Mouse (Mus musculus) kidney, postnatal 10 days (tissue): Measurements from ENCODE around the gene Cxcl16.
A peak's percentile ranks its signal among the peaks of the same experiment; 100 is the strongest.
"Not testable (repeated sequence)": the region's sequence is repeated elsewhere in the genome, so short reads cannot be mapped to it uniquely, and the experiment has no call there.

Source experiments
- DNase-seq: peaks from one replicate; pipeline ENCODE4 v3.0.0; 2021; ENCODE audit warnings: mixed read lengths

Gene Cxcl16

DNA sequence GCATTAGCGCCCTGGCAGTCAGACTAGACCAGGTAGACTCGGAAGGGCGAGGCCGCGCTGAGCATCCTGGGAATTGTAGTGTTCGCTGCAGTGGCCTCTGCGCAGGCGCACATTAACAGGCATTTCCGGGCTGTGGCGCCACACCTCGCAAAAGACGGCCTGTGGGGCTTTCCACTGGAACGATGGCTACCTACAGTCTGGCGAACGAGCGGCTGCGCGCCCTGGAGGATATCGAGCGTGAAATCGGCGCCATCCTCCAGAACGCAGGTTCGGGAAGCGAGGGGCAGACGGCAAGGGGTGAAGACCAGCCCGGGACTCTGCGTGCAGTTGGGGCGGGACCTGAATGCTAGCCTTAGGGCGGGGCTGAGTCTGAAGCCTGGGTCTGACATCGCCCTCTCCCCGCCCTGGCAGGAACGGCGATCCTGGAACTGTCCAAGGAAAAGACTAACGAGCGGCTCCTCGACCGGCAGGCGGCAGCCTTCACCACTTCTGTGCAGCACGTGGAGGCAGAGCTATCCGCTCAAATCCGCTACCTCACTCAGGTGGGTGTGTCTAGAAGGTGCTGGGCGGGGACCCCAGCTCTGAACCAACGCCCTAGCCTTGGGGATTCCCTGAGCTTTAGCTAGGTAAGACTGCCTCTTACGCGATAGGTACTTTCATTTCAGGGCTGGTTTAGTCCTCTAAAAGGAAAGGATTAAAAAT lies 7.8 kb downstream of the Cxcl16 start, which contains the start of gene Med11:
TSS of gene Med11 (plus strand) at position 123 of the 702 bp plus-strand sequence.
- peak; percentile 99 for DNase-seq

GRCm38 (mm10) chr11:70450926-70451325 lies 8.9 kb downstream of the Cxcl16 start:
- no peak for DNase-seq

- no peak for DNase-seq
These were observed 12.4 kb downstream of the Cxcl16 start for GRCm38 (mm10) chr11:70447373-70447772.

DNA sequence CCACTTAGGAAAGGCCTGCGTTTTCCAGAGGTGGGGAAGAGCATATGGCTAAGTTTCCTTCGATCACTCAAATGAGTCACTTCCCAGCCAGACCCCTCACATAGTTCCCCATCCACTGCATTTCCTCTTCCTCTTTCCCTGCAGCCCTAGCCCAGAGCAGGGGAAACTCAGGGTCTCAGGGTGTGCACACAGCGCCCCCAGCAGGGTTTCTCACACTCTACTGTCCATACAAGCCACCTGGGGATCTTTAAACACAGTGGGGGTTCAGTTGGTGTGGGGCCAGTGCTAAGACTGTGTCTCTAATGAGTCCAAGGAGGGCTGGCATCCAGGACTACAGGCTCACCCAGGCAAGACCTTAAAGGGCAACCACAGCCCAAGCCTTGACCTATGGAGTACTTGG lies 13.0 kb downstream of the Cxcl16 start:
- DNase-seq = no peak

GRCm38 (mm10) chr11:70444667-70445066 lies 15.1 kb downstream of the Cxcl16 start:
- DNase-seq = no peak

DNA sequence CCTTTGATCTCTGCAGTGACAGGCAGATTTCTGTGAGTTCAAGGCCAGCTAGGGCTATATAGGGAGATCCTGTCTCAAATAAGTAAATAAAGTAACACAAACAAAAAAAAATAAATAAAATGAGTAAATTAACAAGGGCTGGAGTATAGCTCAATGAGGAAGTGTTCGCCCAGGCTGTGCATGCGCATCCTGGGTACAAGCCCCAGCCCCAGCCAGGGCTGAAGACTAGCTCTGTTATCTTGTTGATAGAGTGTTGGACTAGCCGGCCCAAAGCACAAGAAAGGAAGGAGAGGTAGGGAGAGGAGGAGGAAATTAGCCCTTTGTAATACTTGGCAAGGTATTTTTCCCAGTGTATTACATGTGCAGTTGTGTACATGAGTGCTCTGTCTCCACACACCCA lies 15.8 kb downstream of the Cxcl16 start:
- no peak for DNase-seq

GRCm38 (mm10) chr11:70441882-70442281 lies 17.9 kb downstream of the Cxcl16 start:
- no peak for DNase-seq

DNA sequence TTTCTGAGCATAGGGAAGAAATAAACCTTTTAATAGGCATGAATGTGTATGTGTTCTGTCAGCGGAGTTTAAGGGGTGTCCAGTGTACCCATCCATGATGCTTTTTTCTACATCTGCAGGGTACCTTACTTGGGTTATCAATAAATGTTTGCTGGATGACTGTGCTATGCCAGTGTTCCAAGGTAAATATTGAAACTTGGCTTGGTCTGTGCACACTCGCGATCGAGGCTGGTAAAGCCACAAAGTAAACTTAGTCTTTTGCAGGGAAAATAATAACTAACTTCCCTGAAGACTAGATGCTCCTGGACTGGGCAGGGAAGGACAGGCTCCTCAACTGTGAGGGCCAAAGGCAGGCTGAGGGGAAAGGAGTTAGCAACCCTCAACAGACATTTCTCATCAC lies 19.1 kb downstream of the Cxcl16 start:
- no peak for DNase-seq

GRCm38 (mm10) chr11:70438728-70439374 lies 20.9 kb downstream of the Cxcl16 start:
- no peak for DNase-seq

DNA sequence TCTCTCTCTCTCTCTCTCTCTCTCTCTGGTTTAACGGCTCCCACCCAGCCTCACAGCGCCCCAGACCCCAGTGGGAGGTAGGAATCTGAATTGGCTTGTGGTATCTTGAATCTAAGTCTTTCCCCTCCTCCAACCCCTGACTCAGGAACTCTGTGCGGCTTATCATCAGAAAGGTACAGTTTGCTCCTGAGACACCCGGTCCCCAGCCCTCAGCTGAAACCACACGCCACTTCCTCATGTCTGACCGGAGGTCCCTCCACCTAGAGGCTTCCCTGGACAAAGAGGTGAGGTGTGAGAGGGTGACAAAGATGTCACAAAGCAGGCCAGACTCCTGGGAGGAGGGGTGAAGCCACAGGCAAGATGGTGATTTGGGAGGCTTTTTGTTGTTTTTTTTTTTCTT lies 22.4 kb downstream of the Cxcl16 start:
- DNase-seq = no peak

GRCm38 (mm10) chr11:70435476-70435875 lies 24.3 kb downstream of the Cxcl16 start:
- DNase-seq = no peak

GRCm38 (mm10) chr11:70433951-70434350 lies 25.8 kb downstream of the Cxcl16 start:
- DNase-seq = no peak

DNA sequence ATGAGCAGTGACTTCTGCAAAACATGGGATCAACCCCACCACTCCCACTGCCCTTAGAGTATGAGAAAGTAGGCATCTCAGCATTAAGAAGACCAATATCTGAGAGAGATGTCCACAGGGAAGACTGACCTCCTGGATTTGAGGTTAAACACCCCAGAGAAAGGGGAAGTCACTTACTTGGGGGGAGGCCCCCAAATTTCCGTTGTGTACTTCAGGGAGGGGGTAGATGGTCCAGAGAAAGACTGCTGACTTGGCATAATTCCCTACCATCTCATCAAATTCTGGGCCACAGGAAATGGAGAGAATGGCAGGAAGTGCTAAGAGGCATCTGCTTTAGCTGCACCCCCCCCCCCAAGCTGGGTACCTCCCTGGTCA lies 26.2 kb downstream of the Cxcl16 start:
- DNase-seq = peak; percentile 24

DNA sequence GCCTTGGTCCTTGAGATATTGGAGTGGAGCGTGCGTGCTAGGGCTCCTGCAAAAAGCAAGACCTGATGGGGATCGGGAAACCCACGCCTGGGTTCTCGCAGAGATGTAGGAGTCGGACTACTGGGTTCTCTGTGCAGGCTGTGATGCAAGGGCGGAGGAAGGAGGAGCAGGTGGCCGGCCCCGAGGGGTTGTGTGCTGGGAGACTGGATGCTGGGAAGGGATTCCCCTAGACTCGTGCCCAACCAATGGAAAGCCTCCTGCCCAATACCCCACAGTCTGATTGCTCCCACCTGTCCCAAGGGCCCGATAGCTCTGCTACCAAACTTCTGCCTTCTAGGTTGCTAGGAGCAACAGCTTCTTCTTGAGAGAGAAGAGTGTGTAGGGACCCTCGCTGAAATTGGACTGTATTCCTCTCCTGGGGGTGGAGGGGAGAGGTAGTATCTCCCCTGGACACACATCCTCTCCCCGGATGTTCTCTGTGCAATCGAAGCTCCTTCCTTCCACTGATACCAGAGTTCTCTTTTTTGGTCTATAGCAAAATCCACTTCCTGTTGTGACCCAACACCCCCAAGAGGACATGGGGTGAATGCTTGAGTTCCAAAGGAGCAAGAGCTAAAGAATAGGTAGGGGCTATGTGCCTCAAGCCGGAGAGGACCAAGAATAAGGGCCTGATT lies 26.8 kb downstream of the Cxcl16 start:
- DNase-seq = no peak

GRCm38 (mm10) chr11:70432048-70432894 lies 27.5 kb downstream of the Cxcl16 start, which contains the start of gene Arrb2:
Arrb2 (plus strand) TSS chr11:70432635.
- DNase-seq = peak; percentile 99

- no peak for DNase-seq
These were observed 28.2 kb downstream of the Cxcl16 start for GRCm38 (mm10) chr11:70431574-70431973.

DNA sequence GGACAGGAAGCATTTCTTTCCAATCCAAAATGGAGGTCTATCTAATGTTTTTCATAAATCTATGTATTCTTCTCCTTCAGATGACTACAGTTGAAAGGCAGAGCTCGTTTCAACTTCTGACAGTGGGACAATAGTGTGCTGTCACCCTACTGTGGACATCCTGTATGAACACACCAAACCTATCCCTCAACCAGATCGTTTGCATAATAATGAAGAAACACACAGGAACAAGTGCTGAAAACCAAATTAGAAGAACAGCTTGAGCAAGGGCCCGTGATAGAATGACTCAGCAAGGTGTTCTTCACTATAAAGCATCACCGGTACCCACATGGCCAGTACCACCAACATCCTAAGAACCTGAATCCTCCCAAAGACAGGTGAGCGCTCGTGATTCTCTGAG lies 33.2 kb downstream of the Cxcl16 start:
- not testable (repeated sequence) for DNase-seq

DNA sequence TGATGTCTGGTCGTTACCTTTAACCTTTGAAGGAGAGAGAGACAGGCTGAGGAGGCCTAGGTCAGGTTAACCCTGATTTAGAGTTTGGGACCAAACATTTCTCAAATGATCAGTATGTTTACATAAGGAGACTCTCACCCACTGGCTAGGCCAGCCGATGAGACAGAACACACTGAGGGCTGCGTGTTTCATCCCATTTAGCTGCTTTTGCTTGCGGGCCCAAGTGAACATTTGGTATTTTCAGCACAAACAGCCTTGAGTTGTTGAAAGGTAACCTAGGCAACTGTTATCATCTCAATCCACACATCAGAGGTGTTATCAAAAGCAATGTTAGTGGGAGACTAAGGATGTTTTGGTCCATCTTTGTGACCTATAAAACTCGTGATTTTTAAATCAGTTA lies 40.3 kb downstream of the Cxcl16 start:
- DNase-seq = no peak

DNA sequence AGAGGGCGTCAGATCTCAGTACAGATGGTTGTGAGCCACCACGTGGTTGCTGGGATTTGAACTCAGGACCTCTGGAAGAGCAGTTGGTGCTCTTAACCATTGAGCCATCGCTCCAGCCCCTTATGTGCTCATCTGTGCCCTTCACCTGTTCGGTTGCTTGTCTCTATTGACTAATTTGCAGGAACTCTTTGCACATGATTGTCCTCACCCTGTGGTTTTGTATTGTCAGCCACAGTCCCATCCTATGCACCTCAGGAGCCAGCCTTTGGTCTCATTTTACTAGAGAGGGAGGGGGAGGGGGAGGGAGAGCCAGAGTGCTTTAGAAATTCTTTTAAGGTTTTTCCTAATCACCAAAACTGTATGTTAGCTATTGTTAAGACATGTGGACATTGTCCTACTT lies 41.6 kb downstream of the Cxcl16 start:
- DNase-seq = no peak

DNA sequence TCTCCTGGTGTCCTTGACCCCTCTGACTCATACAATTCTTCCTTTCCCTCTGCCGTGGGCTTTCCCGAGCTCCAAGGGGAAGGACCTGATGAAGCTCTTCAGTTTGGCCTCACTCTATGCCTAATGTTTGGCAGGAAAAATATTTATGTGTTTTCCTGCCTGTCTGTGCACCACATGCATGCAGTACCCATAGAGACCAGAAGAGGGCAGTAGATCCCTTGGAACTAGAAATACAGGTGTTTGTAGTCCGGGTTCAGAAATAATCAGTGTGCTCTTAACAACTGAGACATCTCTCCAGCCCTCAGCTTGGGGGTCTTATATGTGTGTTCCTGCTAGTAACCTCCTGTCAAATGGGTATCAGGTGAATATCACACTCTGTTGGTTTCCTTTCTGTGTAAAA lies 45.8 kb downstream of the Cxcl16 start:
- DNase-seq = peak; percentile 88

DNA sequence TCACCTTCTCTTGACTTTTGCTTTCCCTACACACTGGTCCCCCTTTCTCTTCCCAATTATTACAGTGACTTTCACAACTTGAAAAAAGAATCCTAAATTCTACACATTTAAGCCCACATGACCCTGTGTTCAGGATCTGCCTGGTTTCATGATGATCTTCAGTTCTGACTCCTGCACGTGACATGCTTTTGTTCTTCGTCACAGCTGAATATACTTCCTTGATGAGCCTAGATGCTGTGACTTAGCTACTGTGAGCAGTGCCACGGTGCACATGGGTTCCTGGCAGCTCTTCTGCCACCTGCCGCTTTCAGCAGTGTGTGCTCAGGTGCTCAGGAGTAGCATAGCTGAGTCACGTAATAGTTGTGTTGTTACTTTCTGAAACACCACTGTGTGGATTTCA lies 47.2 kb downstream of the Cxcl16 start:
- DNase-seq = no peak

- no peak for DNase-seq
These were observed 49.5 kb downstream of the Cxcl16 start for GRCm38 (mm10) chr11:70410297-70410643.
